Mouse (Mus musculus): Measurements from ENCODE around the gene 4930402H24Rik.

- no peak for TF ChIP-seq POLR2A (IDR thresholded peaks at IDR 0.05; ENCODE audit: control insufficient read depth in 1 of 2, insufficient read depth in 1 of 2, low read depth in 1 of 2, low read length in 2 of 2, poor library complexity in 1 of 2)
- no peak for TF ChIP-seq CHD1 (IDR thresholded peaks at IDR 0.05; ENCODE audit: low read depth, low read length)
- no peak for TF ChIP-seq CTCF (IDR thresholded peaks at IDR 0.05 in 2 of 3, conservative IDR thresholded peaks at IDR 0.05 in 1 of 3; ENCODE audit: control insufficient read depth in 1 of 3, insufficient read depth in 1 of 3, low read depth in 2 of 3, low read length in 3 of 3, poor library complexity in 1 of 3, severe bottlenecking in 1 of 3)
- TF ChIP-seq BHLHE40 (IDR thresholded peaks at IDR 0.05; ENCODE audit: borderline replicate concordance, low read depth, low read length), result no peak
- TF ChIP-seq RAD21 (IDR thresholded peaks at IDR 0.05; ENCODE audit: low read depth, low read length), result no peak
- no peak for TF ChIP-seq RCOR1 (IDR thresholded peaks at IDR 0.05; ENCODE audit: low read depth, low read length)
- TF ChIP-seq NELFE (IDR thresholded peaks at IDR 0.05; ENCODE audit: low read depth, low read length), result no peak
- TF ChIP-seq EP300 (IDR thresholded peaks at IDR 0.05; ENCODE audit: low read depth in 1 of 2, low read length in 2 of 2), result no peak
- no peak for TF ChIP-seq E2F4 (IDR thresholded peaks at IDR 0.05; ENCODE audit: borderline replicate concordance, low read depth, low read length)
- no peak for TF ChIP-seq ETS1 (IDR thresholded peaks at IDR 0.05; ENCODE audit: low read depth, low read length)
These were observed 18.8 kb downstream of the 4930402H24Rik start for GRCm38 (mm10) chr2:130887456-130887855.
